Mouse (Mus musculus) mature B cell (primary cell): ENCODE data around the gene 1700067K01Rik.

ENCODE experiments used
- in situ Hi-C: fragments of 300-500 bp; cut with MboI; formaldehyde crosslinking; loops from 2 replicates; pipeline ENCODE4 v1.14.3; 2019

1700067K01Rik gene

DNA sequence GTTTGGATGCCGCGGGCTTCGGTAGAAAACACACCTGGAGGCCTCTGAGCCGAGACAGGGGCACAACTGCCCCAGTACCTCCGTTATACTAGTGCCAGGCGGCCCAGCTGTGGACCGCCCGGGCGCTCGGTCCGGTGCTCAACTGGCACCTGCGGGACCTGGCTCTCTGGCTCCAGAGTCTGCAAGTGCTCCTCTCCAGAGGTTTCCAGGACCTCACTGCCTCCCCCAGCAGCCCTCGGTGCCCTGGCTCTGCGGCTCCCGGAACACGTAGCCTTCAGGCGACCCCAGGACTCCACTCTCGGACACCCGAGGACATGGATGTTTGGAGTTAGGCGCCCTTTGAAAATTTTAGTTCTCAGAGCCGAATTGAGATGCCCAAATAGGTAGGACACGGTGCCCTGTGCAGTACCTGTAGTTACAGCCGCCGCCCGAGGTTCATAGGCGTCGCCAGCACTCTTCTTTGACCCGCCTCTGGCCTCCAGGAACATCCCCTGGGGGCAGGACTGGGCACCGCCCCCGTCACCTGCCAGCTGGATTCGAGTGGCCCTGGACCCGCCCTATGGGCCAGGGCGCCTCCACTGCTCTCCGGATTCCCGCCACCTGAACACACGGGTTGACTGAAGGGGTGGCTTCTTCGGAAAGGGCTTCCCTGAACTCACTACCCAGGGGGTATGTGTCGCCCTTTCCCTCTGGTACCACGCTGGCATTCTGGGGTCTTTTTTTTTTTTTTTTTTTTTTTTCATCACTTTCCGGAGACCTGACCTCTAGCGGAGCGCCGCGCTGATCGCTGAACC, 10.6 kb downstream of the 1700067K01Rik start, which contains the start of gene 2210011C24Rik:
TSS of gene 2210011C24Rik (minus strand) at position 467 of the 794 bp plus-strand sequence.
- in situ Hi-C loops = no loop called here

DNA sequence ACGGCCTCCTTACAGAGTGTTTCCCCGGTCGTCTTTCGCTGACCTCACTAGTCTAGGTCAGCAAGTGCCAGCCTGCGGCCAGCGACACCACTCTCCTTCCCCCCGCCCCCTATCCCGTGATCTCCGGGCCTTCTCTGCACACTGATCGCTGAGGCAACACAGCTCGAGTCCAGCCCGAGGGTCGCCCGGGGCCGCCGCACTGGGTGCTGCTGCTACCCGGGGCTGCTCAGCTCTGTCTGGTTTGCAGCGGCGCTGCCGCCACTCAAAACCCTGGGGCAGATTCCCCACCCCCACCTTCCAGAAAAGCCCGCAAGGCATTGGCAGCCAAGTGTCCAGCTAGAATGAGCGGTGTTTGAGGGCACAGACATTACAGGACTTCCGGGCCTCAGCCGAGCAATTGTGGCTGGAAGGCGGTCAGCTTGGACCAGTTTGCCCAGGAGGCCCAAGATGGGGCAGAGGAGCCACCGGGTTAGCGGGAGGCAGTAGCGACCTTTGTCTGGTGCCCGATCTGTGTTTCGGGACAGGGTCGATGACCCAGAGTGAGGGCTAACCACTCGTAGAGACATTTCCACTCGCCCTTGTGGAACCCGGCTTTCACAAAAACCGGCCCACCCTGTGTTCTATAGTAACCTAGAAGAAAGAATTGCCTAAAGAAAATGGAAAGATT, 11.3 kb downstream of the 1700067K01Rik start:
- in situ Hi-C loops = no loop called here

DNA sequence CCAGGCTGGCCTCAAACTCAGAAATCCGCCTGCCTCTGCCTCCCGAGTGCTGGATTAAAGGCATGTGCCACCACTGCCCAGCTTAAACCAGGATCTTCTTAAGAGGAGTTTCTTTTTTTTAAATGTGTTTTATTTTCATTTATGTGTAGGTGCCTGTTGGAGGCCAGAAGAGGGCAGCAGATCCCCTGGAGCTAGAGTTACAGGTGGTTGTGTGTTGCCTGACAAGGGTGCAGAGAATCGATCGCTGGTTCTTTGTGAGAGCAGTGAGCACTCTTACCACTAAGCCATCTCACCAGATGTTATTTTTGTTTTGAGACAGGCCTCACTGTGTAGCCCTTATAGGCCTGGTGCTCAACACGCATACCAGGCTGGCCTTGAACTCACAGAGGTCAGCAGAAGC, 14.5 kb downstream of the 1700067K01Rik start:
- in situ Hi-C loops = no loop called here

DNA sequence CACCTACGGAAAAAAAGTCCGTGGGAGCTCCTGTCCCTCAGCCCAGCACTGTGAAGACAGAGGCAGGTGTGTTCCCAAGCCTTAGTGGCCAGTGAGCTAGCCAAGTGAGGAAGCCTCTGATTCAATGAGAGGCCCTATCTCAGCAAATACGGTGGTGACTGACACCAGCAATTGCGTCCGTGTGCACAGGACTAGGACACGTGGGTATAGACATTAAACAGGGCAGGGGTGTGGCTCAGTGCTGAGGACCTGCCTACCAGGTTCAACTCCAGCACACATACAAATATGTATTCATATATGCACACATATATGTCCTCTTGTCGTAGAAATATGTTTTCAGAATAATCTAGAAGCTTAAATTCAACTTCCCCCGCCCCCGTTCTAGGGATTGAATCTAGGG, 18.4 kb downstream of the 1700067K01Rik start:
- in situ Hi-C loops = no loop called here

DNA sequence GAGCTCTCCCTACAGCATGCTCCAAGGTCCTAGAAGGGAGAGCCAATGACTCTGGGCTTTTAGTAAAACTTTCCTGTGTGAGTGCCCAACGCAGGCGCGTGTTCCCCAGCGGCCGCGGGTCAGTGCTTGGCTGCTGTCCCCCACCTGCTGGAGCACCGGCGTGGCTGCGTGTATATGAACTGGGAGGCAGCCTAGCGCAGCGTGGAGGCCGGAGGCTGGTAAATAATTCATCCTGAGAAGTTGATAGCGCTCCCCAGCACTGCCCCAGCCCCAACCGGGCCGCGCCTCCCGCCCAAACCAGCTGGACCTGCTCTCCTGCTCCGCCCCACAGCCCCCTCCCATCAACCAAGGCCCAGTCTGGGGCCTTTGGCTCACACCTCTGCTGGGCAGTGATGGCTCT, 19.8 kb downstream of the 1700067K01Rik start, which contains the start of gene Palm3:
TSS of gene Palm3 (plus strand) at position 376 of the 400 bp plus-strand sequence.
- in situ Hi-C loops = no loop called here

DNA sequence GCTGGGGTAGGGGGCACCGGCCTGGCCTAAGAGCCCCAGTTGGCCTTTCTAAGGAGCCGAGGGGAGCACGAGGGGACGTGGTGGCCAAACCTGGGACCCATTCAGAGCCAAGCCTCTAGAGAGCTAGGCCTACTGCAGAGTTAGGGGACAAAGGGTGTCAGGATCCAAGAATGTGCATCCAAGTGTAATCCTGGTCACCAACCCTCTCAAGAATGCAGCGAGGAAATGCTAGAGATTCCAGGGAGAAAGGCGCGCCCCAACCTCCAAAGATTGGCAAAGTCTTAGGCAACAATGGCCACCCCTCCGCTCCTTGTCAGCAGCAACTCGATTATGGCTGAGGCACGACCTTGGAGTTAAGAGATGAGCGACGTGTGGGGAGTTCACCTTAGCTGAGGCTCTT, 20.3 kb downstream of the 1700067K01Rik start:
- in situ Hi-C loops = no loop called here

DNA sequence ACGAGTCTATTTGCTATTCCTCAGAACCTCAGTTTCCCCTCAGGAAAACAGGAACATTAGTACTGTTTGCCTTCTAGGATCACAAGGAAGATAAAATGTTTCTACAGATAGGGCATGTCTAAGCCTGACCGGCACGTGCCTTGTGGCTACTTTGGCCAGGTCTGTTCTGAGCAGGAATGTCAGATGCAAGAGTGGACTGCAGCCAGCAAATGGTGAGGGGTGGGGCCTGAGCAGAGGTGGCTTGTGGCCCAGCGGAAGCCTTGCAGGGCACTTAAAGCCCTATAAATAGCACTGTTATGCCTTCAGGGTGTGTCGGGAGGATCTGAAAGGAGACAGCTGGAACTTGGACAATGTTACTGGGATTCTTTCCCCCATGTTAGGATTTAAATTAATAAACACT, 21.8 kb downstream of the 1700067K01Rik start:
- in situ Hi-C loops = no loop called here

DNA sequence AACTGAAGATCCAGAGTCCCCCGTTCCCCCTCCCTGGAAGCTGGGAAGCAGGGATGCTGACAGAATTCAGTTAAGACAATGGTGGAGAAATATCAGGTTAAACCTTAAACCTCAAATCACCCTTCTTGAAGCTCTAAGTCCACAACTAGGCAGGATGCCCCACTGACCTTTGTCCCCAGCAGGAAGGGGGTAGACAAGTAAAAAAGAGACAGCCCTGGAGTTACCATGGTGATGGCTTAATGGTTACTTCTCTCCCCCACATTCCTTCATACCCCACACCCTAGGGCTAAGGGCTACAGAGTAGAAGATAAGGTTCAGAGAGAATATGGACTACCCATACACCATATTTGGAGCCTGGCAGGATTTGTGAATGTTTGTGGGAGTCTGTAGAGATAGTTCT, 22.3 kb downstream of the 1700067K01Rik start:
- in situ Hi-C loops = no loop called here

DNA sequence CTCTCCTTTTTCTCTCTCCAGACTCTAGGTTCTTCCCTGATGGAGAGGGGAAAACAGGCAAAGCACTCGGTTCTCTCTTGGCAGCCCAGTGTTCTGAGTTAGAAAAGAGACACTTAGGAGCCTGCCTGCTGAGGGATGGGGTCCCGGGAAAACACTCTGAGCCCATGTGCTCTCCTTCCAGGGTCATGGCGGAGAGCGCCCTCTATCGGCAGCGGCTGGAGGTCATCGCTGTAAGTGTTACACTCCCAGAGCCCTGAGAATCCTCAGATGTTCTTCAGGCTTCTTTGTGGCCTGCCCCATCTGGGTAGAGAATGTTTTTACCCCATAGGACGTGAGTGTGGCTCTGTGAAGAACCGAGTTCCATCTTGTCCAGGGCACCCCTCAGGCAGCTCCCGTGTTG, 22.9 kb downstream of the 1700067K01Rik start:
- in situ Hi-C loops = no loop called here

DNA sequence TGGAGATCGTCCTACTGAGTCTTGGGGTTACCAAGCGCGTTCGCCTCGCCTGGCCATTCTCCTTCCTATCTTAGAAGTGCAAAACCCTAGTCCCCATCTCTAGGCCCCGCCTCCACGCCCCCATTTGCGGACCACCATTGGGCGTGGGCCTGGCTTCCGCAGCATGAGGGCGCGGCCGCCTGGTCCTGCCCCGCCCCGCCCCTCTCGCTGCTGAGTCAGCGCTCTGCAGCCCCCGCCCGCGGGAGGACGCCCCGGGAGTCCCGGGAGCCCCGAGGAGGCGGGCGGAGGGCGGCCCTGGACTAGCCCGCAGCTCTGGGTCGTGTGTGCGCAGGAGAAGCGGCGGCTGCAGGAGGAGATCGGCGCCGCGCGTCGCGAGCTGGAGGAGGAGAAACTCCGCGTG, 24.6 kb downstream of the 1700067K01Rik start:
- in situ Hi-C loops = no loop called here

DNA sequence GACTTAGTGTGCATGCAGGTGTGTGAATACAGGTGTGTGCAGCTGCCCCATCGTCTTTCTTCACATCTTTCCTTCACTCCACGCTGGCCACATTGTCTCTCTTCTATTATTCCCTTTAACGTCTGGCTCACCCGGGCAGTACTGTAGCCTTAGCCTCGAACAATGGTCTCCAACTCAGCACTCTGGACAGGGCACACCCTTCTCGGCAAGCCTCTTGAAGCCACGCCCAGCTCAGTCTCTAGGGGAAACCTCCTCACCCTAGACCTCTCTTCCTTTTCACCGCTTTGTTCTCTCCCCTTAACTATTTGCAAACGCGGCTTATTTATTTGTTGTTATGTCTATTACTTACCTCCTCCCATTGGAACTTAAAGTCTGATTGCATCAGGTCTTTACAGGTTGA, 26.1 kb downstream of the 1700067K01Rik start:
- in situ Hi-C loops = no loop called here

DNA sequence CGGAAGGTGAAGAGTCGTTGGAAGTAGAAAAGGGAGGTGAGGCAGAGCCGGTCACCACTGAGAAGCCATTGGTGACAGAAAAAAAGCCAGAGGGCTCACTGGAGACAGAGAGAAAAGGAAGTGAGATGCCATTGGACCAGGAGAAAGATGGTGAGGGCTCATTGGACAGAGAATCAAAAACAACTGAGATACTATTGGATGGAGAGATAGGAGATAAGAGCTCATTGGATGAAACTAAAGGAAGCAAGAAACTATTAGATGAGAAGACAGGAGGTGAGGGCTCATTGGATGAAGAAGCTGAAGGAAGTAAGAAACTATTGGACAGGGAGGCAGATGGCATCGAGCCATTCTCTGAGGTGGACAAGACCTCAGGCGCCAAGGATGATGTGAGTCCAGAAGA, 28.0 kb downstream of the 1700067K01Rik start:
- in situ Hi-C loops = no loop called here

DNA sequence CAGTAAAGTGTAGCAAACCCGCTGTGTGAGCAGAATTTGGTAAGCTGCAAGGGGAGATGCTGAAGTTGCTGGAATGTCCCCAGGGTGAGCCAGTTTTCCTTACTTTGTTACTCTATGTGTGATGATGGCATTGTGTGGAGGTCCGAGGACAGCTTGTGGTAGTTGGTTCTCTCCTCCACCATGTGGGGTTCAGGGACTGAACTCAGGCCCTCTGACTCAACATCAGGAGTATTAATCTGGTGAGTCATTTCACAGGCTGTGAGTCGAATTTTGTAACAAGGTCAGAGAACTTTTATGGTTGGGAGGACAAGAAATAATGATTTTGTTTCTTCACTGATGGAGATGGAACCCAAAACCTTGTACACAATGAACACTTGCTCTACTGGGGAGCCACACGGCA, 31.5 kb downstream of the 1700067K01Rik start:
- in situ Hi-C loops = no loop called here

DNA sequence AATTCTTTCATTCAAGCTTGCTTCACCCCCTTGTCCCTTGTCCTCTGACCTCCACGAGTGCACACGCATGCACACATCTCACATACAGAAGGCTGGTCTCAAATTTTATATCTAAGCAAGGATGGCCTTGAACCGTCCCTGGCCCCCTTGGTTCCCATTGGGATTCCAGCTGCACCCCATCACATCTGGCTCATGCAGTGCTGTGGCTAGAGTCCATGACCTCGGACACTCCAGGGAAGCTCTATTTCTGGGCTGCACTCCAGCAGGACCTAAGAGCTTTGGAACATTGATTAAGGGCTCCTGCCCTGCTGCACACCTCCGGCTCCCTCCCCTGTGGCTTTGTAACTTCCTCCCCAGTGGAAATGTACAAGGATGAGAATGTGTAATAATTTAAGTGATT, 36.7 kb downstream of the 1700067K01Rik start:
- in situ Hi-C loops = no loop called here

DNA sequence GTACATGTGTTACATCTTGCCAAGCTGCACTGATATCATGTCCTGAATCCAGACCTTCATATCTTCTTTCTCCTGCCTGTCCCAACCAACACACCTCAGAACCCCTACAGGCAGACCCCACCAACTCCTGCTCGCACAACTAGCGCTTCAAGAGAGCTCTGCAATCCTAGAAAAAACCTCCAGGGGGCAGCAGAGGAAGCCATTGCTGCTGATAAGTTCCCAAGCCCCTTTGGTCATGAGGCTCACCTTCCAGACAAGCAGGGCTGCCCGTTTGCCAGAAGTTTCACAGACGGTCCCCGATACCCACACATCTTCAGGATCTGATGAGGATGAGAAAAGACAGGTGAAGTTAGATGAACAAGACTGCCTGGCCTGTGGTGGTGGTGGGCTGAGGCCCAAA, 37.7 kb downstream of the 1700067K01Rik start:
- in situ Hi-C loops = no loop called here

DNA sequence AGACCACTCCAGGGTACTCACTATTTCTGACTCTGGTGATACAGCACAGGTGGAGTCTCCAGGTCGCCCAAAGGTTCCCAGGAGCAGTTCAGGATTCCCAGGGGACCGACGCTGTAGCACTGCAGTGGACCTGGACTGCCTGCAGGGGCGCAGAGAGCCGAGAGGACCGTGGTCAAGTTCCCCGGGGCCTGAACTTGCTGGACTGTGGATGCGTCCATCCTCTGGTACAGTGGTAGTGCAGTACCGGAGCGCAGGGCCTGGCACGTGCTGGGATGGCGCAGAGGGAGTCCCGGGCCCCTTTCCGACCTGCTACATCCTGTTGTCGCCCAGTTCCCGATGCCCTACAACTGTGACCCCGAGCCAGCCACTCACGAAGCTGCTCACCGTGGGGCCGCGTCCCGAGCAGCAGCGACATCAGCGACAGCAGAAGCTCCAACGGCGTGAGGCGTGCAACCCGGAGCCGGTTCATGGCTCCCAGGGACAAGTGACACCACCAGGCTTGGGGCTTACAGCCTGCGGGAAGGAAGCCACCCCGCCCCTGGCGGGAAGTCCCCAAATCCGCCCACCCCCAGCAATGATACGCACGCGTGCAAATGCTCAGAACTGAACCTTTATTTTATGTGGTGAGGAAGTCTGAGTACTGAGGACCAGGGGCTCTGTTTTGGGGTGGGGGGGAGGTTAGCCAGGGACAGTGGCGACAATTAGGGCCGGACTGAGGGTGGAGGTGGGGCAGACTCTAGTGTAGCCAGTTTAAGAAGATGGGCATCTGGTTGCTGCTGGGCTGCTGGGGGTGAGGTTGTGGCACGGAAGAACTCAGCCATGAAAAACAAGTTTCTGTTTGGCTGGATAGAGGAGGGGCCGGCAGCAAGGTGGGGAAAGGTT, 41.0 kb downstream of the 1700067K01Rik start, which contains the start of gene Il27ra:
TSS of gene Il27ra (minus strand) at position 524 of the 882 bp plus-strand sequence.
- in situ Hi-C loops = no loop called here

DNA sequence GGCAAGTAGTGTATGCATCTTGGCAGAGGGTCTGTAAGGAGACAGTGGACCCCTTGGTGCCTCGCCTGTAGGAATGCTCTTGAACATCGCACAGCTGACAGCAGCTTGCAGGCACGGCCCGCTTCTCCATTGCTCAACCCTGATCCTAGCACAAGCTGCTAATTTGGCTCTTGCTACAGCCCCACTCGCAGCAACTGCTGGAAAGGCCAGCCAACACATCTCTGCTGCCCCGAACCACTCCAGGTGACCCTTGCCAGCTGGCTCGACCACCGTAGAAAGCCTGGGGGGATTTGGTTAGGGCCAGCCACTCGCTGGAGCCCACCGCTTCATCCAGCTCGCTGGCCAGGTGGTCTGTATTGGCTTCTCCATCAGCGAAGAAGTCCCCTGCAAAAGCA, 41.6 kb downstream of the 1700067K01Rik start:
- in situ Hi-C loops = no loop called here

DNA sequence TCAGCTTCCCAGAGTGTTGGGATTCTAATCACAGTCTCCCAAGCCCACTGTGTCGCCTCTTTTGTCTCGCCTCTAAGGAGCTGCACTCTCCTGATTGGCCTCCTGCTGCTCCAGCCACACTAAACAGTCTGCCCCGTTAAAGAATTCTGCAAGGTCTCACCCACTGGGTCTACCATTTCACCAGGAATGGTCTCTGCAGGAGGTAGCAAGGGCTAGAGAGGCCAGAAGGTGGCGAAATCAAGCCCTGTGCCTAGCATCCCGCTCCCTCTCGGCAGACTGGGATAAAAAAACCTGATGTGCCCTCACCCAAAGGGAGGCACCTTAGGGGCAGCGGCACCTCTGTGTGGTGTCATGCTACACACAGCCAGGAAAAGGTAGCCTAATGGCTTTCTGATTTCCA, 42.8 kb downstream of the 1700067K01Rik start:
- in situ Hi-C loops = no loop called here

DNA sequence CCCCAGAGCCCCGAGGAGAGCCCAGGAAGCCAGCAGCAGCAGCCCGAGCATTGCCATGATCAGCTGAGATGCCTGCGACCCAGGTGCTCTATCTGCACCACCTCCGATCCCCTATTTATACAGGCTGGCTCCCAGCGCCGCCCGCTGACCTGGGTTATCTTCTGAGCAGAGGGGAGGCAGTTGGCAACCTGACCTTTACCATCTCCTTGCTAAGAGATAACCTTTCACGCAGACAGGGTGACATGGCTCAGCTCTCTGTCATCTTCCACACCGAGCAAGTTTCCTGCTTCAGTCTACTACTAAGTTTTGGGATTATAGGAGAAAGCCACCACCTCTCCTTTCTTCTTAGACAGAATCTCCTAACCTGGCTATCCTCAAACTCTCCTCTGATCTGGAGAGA, 43.6 kb downstream of the 1700067K01Rik start, which contains the start of gene Rln3:
TSS of gene Rln3 (minus strand) at position 101 of the 400 bp plus-strand sequence.
- in situ Hi-C loops = no loop called here

DNA sequence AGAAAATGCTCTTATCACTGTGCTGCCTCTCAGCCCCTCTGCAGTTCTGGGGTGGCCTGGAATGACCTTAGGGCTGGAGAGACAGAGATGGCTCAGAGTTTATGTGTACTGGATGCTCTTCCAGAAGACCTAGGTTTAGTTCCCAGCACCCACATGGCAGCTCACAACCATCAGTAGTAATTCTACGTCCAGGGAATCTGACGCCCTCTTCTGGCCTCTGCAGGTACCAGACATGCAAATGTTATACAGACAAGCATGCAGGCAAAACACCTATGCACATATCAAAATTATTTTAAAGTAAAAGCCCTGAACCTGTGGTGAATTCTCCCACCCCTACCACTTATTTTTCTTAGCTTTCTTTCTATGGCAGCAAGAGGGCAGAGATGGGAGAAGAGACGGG, 45.2 kb downstream of the 1700067K01Rik start:
- in situ Hi-C loops = no loop called here

DNA sequence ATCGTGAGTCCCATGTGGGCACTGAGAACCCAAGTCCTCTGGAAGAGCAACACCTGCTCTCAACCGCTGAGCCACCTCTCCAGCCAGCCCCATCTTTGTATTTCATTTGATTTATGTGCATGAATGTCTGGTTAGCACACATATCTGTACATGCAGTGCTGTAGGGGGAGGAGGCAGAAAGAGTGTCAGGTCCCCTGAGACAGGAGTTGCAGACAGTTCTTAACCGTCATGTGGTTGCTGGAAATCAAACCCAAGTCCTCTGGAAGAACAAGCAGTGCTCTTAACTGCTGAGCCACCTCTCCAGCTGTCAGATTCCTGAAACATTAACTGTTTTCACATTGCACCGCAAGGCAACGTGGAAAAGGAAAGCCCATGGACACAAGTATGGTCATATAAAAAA, 46.9 kb downstream of the 1700067K01Rik start:
- in situ Hi-C loops = no loop called here

DNA sequence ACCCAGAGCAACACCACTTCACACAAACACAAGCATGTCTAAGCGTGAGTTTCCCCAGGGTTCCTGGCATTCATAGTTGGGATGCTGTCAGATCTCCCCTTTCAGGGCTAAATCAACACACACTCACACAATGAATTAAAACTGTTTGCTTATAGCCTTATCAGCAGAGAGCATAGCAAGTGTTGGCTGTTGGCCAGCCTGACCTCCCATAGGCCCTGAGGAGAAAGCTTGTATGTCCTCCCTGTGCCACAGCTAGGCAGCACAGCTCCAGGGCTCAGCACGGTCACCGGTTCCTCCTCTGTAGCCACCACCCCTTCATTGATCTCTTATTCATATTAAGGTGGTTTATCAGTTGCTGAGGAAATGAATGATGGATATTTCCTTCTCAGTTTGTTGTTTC, 51.4 kb downstream of the 1700067K01Rik start:
- in situ Hi-C loops = no loop called here
